Mouse (Mus musculus) left cerebral cortex, adult 11 months (tissue): ENCODE measurements around the gene Atp6v1g3.

Experiments used
- DNase-seq: peaks from one replicate; pipeline ENCODE4 v3.0.0; 2022; ENCODE audit warnings: low spot score

Atp6v1g3 gene

GRCm38 (mm10) chr1:138273438-138273837 lies at the start of gene Atp6v1g3:
TSS of gene Atp6v1g3 (plus strand) at chr1:138273738.
- no peak for DNase-seq

DNA sequence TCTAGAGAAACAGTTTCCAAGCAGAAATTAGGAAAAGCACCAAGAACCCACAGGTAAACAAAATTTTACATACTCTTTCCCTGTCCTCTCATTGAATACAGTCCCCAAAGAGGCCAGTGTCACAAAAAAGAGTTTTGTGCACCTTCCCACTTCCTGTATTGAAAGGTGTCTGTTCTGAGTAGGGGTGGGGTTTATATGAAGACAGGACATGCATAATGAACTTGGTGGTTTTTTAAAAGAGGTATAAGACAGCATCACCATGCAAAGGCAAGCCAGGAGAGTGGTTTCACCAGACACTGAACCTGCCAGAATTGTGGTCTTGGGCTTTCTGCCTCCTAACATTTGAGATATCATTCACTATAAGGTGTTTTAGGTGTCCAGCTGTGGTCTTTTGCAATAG lies 40.5 kb upstream of the Atp6v1g3 start:
- no peak for DNase-seq

- no peak for DNase-seq
Observed at GRCm38 (mm10) chr1:138237252-138237651, 36.3 kb upstream of the Atp6v1g3 start.

GRCm38 (mm10) chr1:138243947-138244346 lies 29.6 kb upstream of the Atp6v1g3 start:
- no peak for DNase-seq

DNA sequence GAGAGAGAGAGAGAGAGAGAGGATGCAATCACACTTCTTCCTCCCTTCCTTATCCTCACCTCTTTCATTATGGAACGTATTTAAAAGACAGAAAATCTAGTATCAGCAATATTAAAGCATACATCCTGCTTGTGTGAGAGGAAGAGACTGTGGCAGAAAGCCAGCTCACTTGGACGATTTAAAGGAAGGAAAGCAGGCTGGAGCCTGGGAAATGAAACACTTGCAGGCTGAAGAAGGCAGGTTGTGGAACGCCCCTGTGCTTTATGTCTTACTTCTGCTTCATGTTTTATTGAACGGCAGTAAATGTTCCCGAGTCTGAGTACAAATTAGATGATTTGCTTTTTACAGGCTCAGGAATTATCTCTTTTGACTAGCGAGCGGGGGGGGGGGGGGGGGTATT lies 29.1 kb upstream of the Atp6v1g3 start:
- DNase-seq: peak; percentile 9

DNA sequence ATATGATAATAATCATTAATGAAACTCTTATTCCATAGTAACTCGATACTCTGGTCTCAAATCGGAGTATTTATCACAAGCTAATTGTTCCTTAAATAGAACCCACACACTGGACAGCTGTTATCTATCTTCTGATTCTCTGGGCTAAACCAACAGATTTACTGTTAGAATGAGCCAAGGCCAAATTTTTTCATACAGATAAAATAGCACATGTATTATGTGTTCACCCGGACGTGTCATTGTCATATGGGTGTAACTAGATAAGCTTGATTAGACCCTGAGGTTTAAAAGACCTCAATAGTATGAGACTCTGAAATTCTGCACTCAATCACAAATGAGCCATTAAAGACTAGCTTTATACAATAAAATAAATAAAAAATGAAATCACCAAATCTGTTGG lies 28.4 kb upstream of the Atp6v1g3 start:
- DNase-seq: no peak

DNA sequence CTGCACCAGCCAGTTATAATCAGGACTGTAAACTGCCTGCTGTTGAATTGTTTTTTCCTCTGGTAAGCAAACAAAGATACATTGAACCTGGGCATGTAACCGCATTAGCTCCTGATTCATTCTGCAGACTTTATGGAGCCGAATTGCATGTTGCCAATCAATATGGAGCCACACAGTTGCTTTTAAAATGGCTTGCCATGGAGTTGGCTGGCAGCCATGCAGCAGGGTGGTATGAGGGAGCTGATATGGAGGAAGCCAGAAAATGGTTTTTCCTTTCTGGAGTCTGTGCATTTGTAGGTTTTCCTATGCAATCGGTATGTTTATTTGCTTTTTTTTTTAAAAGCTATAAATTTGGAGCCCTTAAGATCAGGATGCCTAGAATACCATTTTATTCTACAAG lies 28.0 kb upstream of the Atp6v1g3 start:
- DNase-seq: no peak

- DNase-seq: no peak
Observed at GRCm38 (mm10) chr1:138246438-138247164, 26.9 kb upstream of the Atp6v1g3 start.

GRCm38 (mm10) chr1:138247699-138248483 lies 25.6 kb upstream of the Atp6v1g3 start:
- DNase-seq: no peak

GRCm38 (mm10) chr1:138248770-138249169 lies 24.8 kb upstream of the Atp6v1g3 start:
- DNase-seq: no peak

DNA sequence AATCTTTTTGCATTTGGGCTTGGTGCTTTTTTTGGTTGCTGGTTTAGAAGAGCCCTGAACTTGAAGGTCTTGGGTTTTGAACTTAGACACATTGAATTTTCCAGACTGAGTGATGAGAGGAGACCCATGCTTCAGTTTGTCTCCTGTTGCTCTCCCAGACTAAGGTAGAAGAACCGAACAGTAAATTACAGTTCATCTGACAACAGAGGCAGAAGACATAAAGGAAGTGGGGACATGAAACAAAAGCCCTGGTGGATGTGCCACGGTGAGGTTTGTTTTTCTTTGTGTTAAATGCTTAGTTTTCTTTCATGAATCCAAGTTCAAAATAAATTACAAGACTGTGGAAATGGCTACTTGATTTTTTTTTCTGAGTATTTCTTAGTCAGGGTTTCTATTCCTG lies 22.6 kb upstream of the Atp6v1g3 start:
- DNase-seq: no peak

DNA sequence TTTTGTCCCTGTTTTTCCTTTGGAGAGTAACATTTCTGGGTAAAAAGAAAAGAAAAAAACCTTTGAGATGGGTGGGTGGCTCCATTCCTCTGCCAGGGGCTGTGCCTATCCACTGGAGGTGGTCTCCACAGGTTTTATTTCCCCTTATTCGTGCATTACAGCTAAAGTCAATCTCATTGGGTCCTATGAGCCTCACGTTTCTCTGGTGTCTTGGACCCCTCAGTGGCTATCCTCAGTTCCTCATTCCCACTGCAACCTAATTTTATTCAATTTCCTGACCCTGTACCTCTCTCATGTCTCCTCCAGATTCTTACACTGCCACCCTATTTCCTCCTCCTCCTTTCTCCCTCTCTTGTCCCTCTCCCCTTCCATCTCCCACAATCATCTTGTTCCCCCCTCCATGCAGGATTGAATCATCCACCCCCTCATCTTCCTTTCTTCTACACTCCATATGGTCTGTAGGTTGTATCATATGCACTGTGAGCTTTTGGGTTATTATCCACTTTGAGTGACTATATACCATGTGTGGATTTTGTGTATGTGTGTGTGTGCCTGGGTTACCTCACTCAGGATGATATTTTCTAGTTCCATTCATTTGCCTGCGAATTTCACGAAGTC lies 17.3 kb upstream of the Atp6v1g3 start:
- DNase-seq: no peak

DNA sequence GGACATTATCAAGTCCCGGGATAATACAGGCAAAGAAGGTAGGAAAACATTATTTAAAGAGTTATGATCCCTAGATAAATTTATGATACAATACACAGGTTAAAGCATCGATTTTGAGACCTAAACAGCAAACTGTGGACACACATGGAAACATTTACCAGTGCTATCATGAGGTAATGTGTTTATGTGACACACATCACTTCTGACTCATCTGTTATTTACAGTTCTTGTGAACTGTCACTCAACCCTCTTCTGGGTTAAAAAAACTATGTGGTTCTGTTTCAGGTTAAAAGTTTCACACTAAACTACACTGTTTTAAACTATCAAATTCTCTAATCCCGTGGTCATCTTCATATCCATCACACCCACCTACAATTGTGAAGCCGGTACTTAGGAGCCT lies 14.8 kb upstream of the Atp6v1g3 start:
- no peak for DNase-seq

DNA sequence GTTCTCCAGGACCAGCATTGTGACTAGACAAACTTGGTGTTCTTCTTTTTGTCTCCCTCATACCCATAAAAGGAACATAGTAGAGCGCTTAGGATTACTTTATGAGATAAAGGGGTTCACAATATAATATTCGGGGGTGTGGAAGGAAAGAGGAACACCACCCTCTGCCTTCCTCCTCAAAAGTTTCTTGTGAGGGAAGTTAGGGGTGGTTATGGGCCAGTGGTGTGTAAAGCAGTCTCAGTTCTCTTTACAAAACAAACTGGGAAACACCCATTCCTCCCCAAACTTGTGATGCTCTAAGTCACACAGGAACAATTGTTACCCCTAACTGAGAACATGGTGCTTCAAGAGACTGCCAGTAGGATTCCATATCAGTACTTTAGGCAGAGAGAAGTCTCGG lies 12.0 kb upstream of the Atp6v1g3 start:
- no peak for DNase-seq

DNA sequence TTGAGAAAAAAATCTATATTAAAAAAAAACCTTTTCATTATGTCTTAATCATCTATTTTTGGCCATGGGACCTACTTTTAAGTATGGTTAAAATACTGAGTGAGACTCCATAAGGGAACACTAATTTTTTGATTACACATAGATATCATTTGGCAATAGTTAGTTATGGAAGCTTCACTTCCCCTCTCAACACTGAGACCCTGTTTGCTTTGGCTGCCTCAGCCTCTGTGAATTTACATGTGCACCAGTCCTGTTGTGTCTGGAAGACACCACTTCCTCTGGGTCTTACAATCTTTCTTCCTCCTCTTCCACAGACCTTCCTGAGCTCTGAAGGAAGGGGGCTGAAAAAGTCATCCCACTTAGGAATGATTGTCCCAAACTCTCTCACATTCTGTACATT lies 11.1 kb upstream of the Atp6v1g3 start:
- no peak for DNase-seq

DNA sequence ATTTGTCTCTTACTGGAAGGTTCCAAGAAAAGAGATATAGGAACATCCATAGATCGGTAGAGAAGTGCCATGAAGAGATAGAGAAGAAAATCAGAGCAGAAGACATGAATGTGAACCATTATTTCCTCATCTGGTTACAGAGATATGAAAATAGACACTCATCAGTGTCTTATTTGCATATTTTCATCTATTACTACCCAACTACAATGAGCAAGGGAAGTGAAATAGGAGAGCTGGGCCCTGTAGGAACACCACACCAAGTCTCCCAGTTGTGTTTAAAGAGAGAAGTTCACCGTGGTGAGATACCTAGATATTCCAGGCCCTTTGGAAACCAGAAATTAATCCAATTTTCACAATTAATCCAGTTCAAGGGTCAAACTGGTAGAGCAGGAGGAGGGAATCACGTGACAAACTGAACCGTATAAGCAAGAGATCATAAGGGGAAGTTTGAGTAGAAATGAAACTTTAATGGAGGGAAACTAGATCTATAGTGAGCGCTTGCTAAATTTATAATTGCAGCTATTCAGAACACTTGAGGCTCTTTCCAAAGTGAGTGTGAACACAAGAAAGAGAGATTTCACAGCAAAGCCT lies 6.0 kb upstream of the Atp6v1g3 start:
- DNase-seq: no peak

GRCm38 (mm10) chr1:138274930-138275329 lies 1.4 kb downstream of the Atp6v1g3 start:
- DNase-seq: no peak

GRCm38 (mm10) chr1:138275859-138276258 lies 2.3 kb downstream of the Atp6v1g3 start:
- no peak for DNase-seq

GRCm38 (mm10) chr1:138281139-138281538 lies 7.6 kb downstream of the Atp6v1g3 start:
- no peak for DNase-seq

DNA sequence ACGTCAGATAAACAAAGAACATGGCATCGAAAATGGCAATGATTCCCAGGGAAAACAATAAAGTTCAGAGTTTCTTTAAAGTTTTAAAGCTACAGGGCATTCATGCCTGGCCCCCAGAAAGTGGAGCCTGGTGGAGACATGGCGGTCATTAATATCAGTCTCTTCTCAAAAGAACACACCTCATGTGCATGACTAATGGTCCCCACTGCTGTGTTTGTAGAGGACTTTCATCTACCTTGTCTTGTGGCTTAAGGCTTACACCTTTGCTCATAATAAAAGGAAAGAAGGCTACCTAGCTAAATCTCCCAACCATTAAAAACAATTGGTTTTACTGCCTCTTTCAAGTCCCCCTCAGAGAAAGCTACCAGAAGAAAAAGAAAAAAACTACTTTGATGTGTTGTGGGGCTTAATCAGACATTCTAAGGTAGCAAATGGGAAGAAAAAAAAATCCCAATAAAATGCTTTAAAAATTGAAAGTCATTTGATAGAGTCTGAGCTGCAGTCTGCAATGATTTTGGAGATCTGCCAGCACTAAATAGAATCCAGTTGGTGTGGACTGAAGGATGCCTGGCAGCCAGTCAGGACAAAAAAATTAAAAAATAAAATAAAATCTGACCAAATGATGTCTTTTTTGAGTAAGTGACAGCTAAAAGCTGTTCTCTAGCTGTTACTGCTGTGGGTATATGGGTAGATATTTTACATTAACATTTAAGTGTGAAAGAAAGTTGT lies 9.0 kb downstream of the Atp6v1g3 start:
- DNase-seq: no peak

DNA sequence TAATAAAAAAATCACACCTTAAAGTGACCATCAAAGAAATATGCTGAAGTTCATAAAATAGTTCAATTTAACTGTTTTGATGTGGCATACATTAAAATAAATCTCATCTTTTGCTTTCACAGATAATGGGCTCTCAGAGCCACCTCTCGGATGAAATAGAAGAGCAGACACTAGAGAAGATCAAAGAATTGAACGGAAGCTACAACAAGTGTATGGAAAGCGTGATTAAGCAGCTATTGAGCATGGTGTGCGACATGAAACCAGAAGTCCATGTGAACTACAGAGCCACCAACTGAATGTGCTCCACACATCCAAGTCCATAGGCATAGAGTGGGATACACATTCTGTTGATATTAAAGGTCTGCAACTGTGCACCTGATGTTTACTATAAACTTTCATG lies 14.1 kb downstream of the Atp6v1g3 start:
- DNase-seq: no peak

GRCm38 (mm10) chr1:138288721-138289120 lies 15.2 kb downstream of the Atp6v1g3 start:
- no peak for DNase-seq
